Mouse (Mus musculus) intestine, embryonic 16.5 days (tissue): ENCODE results near the gene Lfng. TPM values are rescaled to one million over a fixed set of nuclear protein-coding genes. Genes with fewer than 3 reads are reported as not detected.
A peak's percentile ranks its signal among the peaks of the same experiment; 100 is the strongest.

Experiments
- ATAC-seq: fragments of 200-750 bp; cut with Nextera tagmentation; 2 replicates; pipeline ENCODE4 v1.8.0; 2017; ENCODE audit warnings: moderate TSS enrichment, moderate library complexity
- H3K27ac ChIP-seq: fragments of 300-500 bp; sonication (generic); 2 replicates; pipeline ENCODE4 v1.5.1; 2014; ENCODE audit warnings: mild to moderate bottlenecking, low read length
- H3K27me3 ChIP-seq: fragments of 300-500 bp; sonication (generic); replicated peaks from 2 replicates; pipeline ENCODE4 v1.6.1; 2014; ENCODE audit warnings: low read length, control low read depth, mixed read lengths; ENCODE audit not compliant: control insufficient read depth, insufficient read depth
- H3K36me3 ChIP-seq: fragments of 300-500 bp; sonication (generic); 2 replicates; pipeline ENCODE4 v1.6.1; 2014; ENCODE audit warnings: low read length, control low read depth; ENCODE audit not compliant: control insufficient read depth, insufficient read depth
- H3K4me1 ChIP-seq: fragments of 300-500 bp; sonication (generic); 2 replicates; pipeline ENCODE4 v1.6.1; 2014; ENCODE audit warnings: low read length, control low read depth, mixed read lengths; ENCODE audit not compliant: control insufficient read depth, insufficient read depth
- H3K4me2 ChIP-seq: fragments of 300-500 bp; sonication (generic); 2 replicates; pipeline ENCODE4 v1.6.1; 2014; ENCODE audit warnings: low read depth, low read length, control low read depth
- H3K4me3 ChIP-seq: fragments of 300-500 bp; sonication (generic); 2 replicates; pipeline ENCODE4 v1.5.1; 2014; ENCODE audit warnings: mild to moderate bottlenecking, low read length
- H3K9ac ChIP-seq: fragments of 300-500 bp; sonication (generic); 2 replicates; pipeline ENCODE4 v1.6.1; 2014; ENCODE audit warnings: low read depth, low read length
- H3K9me3 ChIP-seq: fragments of 300-500 bp; sonication (generic); 2 replicates; pipeline ENCODE4 v1.6.1; 2016; ENCODE audit warnings: low read length, control low read depth; ENCODE audit not compliant: control insufficient read depth
- WGBS: fragments of 180-500 bp; shearing (Covaris S2); extraction: QIAGEN DNeasy Blood & Tissue Kit; methylation state at CpG from one replicate; pipeline ENCODE4 v1.1.7; 2014; 5-methylcytosine and 5-hydroxymethylcytosine counted together
- polyA plus RNA-seq: library from polyadenylated mRNA; unstranded; fragments of >200 nt; fragmentation: Nextera tagmentation; extraction: Ambion mirVana; gene quantifications from 2 replicates; pipeline ENCODE4 v1.2.1, GENCODE M21; 2015

Lfng gene
- polyA plus RNA-seq, 1 experiment from 2014 or later, result 13.4 TPM

DNA sequence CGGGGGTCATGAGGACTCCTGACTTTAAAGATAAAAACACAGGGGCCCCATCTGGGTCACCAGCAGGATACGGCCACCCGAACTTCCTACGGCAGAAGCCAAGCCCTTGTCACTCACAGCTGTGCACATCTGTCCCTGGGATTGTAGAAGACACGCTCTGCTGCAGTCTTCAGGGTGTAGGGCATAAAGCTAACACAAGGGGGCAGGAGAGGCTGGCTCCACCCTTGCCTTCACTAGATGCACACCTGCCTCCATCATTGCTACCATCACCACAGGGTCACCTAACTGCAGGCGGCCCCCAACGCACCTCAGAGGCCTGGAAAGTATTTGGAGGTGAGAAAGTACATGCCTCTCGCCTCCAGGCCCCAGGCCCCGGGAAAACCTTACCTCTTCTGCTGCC is 21.9 kb downstream of the Lfng start:
- Histone ChIP-seq H3K36me3 (peaks cover 42% of the 10 kb centered on the region), H3K27me3 (no peaks in the 10 kb centered on the region), H3K4me3 (no peak overlapping the region), H3K27ac (no peak overlapping the region), H3K9me3 (no peaks in the 10 kb centered on the region), H3K4me2 (no peak overlapping the region), H3K4me1 (peaks cover 14% of the 10 kb centered on the region), H3K9ac (no peak overlapping the region)
- WGBS, result 92% methylated on average over 9 of the region's 9 CpGs
- no peak for ATAC-seq

GRCm38 (mm10) chr5:140633432-140633831 is 26.3 kb downstream of the Lfng start:
- WGBS, result 83% methylated on average over 7 of the region's 7 CpGs
- Histone ChIP-seq H3K4me1 (peaks cover 4% of the 10 kb centered on the region; the same call in 1 of the 2 replicates), H3K27ac (no peak overlapping the region), H3K9me3 (no peaks in the 10 kb centered on the region), H3K36me3 (peaks cover 28% of the 10 kb centered on the region), H3K4me3 (no peak overlapping the region), H3K27me3 (no peaks in the 10 kb centered on the region), H3K9ac (no peak overlapping the region), H3K4me2 (no peak overlapping the region)
- ATAC-seq, result no peak

DNA sequence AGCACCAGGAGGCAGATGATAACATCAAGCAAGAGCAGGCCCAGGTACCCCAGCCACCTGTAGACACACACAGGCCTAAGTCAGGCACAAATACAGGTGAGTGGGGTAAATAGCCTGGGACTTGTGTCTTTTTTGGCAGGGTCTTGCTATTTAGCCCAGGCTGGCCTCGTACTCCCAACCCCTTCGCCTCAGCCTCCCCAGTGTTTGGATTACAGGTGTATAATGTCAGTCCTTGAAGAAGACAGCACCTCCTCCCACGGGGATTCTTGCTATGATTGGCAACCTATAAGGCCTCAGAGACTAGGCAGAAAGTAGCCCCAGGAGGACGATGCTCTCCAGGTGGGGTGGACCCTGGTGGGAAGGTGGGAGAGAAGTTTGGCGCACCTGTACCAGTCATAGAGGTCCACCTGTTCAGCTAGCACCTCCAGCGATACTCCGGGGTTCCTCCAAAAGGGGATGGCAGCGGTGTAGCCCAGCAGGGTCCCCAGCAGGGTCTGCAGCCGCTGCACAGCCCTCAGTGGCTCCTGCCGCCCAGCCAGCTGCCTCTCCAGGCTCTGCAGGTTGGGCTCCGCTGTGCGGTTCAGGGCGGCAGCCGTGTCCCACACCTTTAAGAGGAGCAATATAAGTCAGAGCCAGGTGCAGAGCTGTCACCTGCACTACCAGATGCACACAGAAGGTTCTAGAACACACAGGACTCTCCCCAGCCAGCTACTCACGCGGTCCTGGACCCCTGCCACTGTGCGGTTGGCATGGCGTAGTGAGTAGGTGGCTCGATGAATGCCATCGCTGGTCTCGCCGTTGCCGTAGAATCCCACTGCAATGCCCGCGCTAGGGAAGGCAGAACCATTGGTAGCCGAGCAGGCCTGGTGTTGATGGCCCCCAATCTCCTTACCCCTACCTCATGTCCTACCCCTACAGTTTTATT is 27.9 kb downstream of the Lfng start:
- Histone ChIP-seq H3K27ac (no peak overlapping the region), H3K9ac (no peak overlapping the region), H3K4me1 (peaks cover 4% of the 10 kb centered on the region; the same call in 1 of the 2 replicates), H3K4me3 (no peak overlapping the region), H3K36me3 (peaks cover 14% of the 10 kb centered on the region), H3K4me2 (no peak overlapping the region), H3K9me3 (no peaks in the 10 kb centered on the region), H3K27me3 (no peaks in the 10 kb centered on the region)
- no peak for ATAC-seq
- WGBS, result 93% methylated on average over 26 of the region's 26 CpGs

DNA sequence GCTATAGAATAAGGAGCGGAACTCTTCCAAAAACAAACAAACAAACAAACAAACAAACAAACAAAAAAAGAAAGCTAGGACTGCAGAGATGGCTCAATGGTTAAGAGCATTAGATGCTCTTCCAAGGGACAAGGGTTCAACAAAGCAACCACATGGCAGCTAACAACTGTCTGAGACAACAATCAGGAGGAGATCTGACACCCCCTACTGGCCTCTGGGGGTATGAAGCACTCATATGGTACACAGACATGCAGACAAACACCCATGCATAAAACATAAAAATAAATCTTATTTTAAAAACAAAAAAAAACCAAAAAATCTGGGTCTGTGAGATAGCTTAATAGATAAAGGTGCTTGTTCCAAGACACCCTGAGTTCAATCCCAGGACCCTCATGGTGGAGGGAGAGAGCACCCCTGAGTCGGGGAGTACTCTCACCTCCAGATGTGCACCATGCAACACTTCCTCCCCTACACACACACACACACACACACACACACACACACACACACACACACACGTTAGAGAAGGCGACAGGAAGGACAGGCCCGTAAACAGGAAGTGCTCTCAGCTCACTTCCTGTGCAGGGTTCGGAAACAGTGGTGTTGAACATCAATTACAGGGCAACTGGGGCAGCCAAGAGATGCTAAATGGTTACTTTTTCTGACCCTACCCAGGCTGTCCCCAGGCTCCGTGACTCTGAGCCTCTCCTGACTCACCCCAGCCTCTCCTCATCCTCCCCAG is 29.4 kb downstream of the Lfng start:
- no peak overlapping the region for H3K9ac ChIP-seq
- peaks cover 14% of the 10 kb centered on the region for H3K36me3 ChIP-seq
- no peak overlapping the region for H3K4me3 ChIP-seq
- no peak for ATAC-seq
- H3K4me2 ChIP-seq, result no peak overlapping the region
- H3K9me3 ChIP-seq, result no peaks in the 10 kb centered on the region
- H3K27me3 ChIP-seq, result no peaks in the 10 kb centered on the region
- peaks cover 10% of the 10 kb centered on the region for H3K4me1 ChIP-seq
- peak overlapping the region; percentile 2; the same call in 1 of the 2 replicates for H3K27ac ChIP-seq
- WGBS, result 84% methylated on average over 7 of the region's 7 CpGs

- H3K9ac ChIP-seq, result no peak overlapping the region
- no peaks in the 10 kb centered on the region for H3K27me3 ChIP-seq
- peaks cover 11% of the 10 kb centered on the region for H3K4me1 ChIP-seq
- no peak overlapping the region for H3K4me2 ChIP-seq
- peak overlapping the region; percentile 2; the same call in 1 of the 2 replicates for H3K27ac ChIP-seq
- peaks cover 14% of the 10 kb centered on the region for H3K36me3 ChIP-seq
- ATAC-seq, result no peak
- 84% methylated on average over 6 of the region's 6 CpGs for WGBS
- no peak overlapping the region for H3K4me3 ChIP-seq
- no peaks in the 10 kb centered on the region for H3K9me3 ChIP-seq
Measured at GRCm38 (mm10) chr5:140637058-140637410, 29.9 kb downstream of the Lfng start.

DNA sequence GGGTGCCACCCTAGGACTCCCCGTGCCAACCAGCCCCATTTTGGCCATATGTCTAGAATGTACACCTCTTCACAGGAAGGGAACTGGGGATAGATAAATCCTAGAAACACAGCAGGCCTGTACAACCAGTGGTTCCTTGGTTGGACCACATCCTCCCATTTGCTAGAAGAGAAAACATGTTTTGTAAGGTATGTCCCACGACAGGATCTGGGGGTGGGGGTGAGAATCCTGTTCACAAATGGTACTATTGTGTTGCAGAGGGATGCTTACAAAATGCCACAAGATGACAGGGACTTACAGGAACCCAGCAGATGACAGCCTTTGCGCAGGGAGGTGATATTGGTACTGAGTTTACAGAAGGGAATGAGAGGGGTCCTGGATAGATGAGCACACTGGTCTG is 30.9 kb downstream of the Lfng start:
- no peak overlapping the region for H3K4me2 ChIP-seq
- H3K36me3 ChIP-seq, result peaks cover 10% of the 10 kb centered on the region
- H3K27me3 ChIP-seq, result no peaks in the 10 kb centered on the region
- no peak overlapping the region for H3K4me3 ChIP-seq
- H3K27ac ChIP-seq, result no peak overlapping the region
- no peak for ATAC-seq
- H3K9me3 ChIP-seq, result no peaks in the 10 kb centered on the region
- no peak overlapping the region for H3K9ac ChIP-seq
- peaks cover 15% of the 10 kb centered on the region for H3K4me1 ChIP-seq
- 87% methylated on average over 3 of the region's 3 CpGs for WGBS

GRCm38 (mm10) chr5:140638484-140638883 is 31.4 kb downstream of the Lfng start:
- no peak overlapping the region for H3K4me2 ChIP-seq
- whole genome bisulfite sequencing, result 92% methylated on average over 6 of the region's 6 CpGs
- no peaks in the 10 kb centered on the region for H3K27me3 ChIP-seq
- H3K9me3 ChIP-seq, result no peaks in the 10 kb centered on the region
- H3K9ac ChIP-seq, result no peak overlapping the region
- peaks cover 13% of the 10 kb centered on the region for H3K4me1 ChIP-seq
- H3K27ac ChIP-seq, result no peak overlapping the region
- no peak for ATAC-seq
- H3K36me3 ChIP-seq, result peaks cover 10% of the 10 kb centered on the region
- H3K4me3 ChIP-seq, result no peak overlapping the region

- H3K4me3 ChIP-seq, result no peak overlapping the region
- no peaks in the 10 kb centered on the region for H3K27me3 ChIP-seq
- no peak overlapping the region for H3K4me2 ChIP-seq
- ATAC-seq, result no peak
- H3K9me3 ChIP-seq, result no peaks in the 10 kb centered on the region
- 86% methylated on average over 4 of the region's 4 CpGs for WGBS
- H3K27ac ChIP-seq, result no peak overlapping the region
- H3K36me3 ChIP-seq, result peaks cover 10% of the 10 kb centered on the region
- H3K4me1 ChIP-seq, result peaks cover 11% of the 10 kb centered on the region
- 0 out of 2 replicates have a peak overlapping the region, but pooled peaks have one; percentile 3 for H3K9ac ChIP-seq
Measured at GRCm38 (mm10) chr5:140639312-140639711, 32.2 kb downstream of the Lfng start.

- H3K4me1 ChIP-seq, result peaks cover 13% of the 10 kb centered on the region
- WGBS, result 85% methylated on average over 14 of the region's 14 CpGs
- H3K4me2 ChIP-seq, result no peak overlapping the region
- H3K9me3 ChIP-seq, result no peaks in the 10 kb centered on the region
- peaks cover 9% of the 10 kb centered on the region for H3K36me3 ChIP-seq
- no peaks in the 10 kb centered on the region for H3K27me3 ChIP-seq
- ATAC-seq, result no peak
- H3K4me3 ChIP-seq, result no peak overlapping the region
- 0 out of 2 replicates have a peak overlapping the region, but pooled peaks have one; percentile 4 for H3K9ac ChIP-seq
- H3K27ac ChIP-seq, result no peak overlapping the region
Measured at GRCm38 (mm10) chr5:140639871-140640270, 32.8 kb downstream of the Lfng start.
